ENCODE assay signal across 11 mouse cellular contexts in genomic region chr16:34957487-34958230, GRCm38 (mm10).
A peak's percentile ranks its signal among the peaks of the same experiment; 100 is the strongest.
DNase-seq lines count a peak whose midpoint lies in the region; ATAC-seq and TF ChIP-seq lines count a peak whose summit lies in the region.
"Had no signal": no experiment of that assay in that cellular context is flagged by ENCODE, and none has a peak within 500 bp of the region (broad histone marks: within the 10 kb centered on the region; RNA-seq: fewer than 3 reads in every experiment).

No protein-coding gene starts in this region.

- H3K27ac ChIP-seq in kidney, embryonic 15.5 days = peak overlapping the region; percentile 86
- peak overlapping the region; percentile 61 for H3K27ac ChIP-seq in embryonic facial prominence, embryonic 15.5 days (replicated peaks)
- H3K27ac ChIP-seq in limb, embryonic 14.5 days (replicated peaks; ENCODE audit: low read depth, low read length) = no peak overlapping the region; the same call in 1 of the 2 replicates
- H3K27ac ChIP-seq: forebrain, embryonic 13.5 days; midbrain, embryonic 12.5 days had no signal

- no peak overlapping the region for H3K4me3 ChIP-seq in kidney, embryonic 15.5 days (replicated peaks)
- no peak overlapping the region for H3K4me3 ChIP-seq in embryonic facial prominence, embryonic 15.5 days (replicated peaks)
- no peak overlapping the region for H3K4me3 ChIP-seq in limb, embryonic 14.5 days (replicated peaks; ENCODE audit: low read length)
- H3K4me3 ChIP-seq: forebrain, embryonic 13.5 days; midbrain, embryonic 12.5 days had no signal

- H3K36me3 ChIP-seq in kidney, embryonic 15.5 days = peaks cover 29% of the 10 kb centered on the region
- 0 out of 2 replicates have a peak, but pooled peaks cover 6% of the 10 kb centered on the region for H3K36me3 ChIP-seq in embryonic facial prominence, embryonic 15.5 days
- no peaks in the 10 kb centered on the region for H3K36me3 ChIP-seq in limb, embryonic 14.5 days (ENCODE audit: control insufficient read depth, insufficient read depth, low read length)
- H3K36me3 ChIP-seq: midbrain, embryonic 12.5 days had no signal

- peaks cover 57% of the 10 kb centered on the region for H3K4me1 ChIP-seq in kidney, embryonic 15.5 days
- H3K4me1 ChIP-seq in embryonic facial prominence, embryonic 15.5 days = peaks cover 37% of the 10 kb centered on the region
- H3K4me1 ChIP-seq in limb, embryonic 14.5 days (ENCODE audit: control insufficient read depth, insufficient read depth, low read length) = peaks cover 48% of the 10 kb centered on the region

- no peak for DNase-seq in kidney, adult 8-10 months
- DNase-seq in adipocyte (ENCODE audit: low spot score) = peak; percentile 16
- no peak for DNase-seq in limb, embryonic 14.5 days (ENCODE audit: low spot score)
- DNase-seq in cerebellum, adult 8-10 months = no peak
- no peak for DNase-seq in testis, postnatal 10 days (ENCODE audit: low spot score)
- DNase-seq in right cerebral cortex, adult 18-20 months = no peak
- DNase-seq: cerebellum, adult 9-11 months had no signal

- 72% methylated on average over 8 of the region's 8 CpGs for WGBS in kidney, embryonic 15.5 days
- 74% methylated on average over 8 of the region's 8 CpGs for WGBS in embryonic facial prominence, embryonic 15.5 days
- 68% methylated on average over 8 of the region's 8 CpGs for WGBS in limb, embryonic 14.5 days

- no peak overlapping the region for H3K9ac ChIP-seq in kidney, embryonic 15.5 days
- H3K9ac ChIP-seq in embryonic facial prominence, embryonic 15.5 days = no peak overlapping the region
- no peak overlapping the region for H3K9ac ChIP-seq in limb, embryonic 14.5 days (ENCODE audit: low read depth, low read length, severe bottlenecking)
- H3K9ac ChIP-seq: forebrain, embryonic 13.5 days; midbrain, embryonic 12.5 days had no signal

- TF ChIP-seq POLR2A in limb, embryonic 14.5 days (IDR thresholded peaks at IDR 0.05; ENCODE audit: borderline replicate concordance, extremely low read depth, insufficient read depth, insufficient read length) = no peak

- no peaks in the 10 kb centered on the region for H3K27me3 ChIP-seq in kidney, embryonic 15.5 days
- no peaks in the 10 kb centered on the region for H3K27me3 ChIP-seq in embryonic facial prominence, embryonic 15.5 days
- no peaks in the 10 kb centered on the region for H3K27me3 ChIP-seq in limb, embryonic 14.5 days (ENCODE audit: control insufficient read depth, insufficient read depth, low read length)
- H3K27me3 ChIP-seq: forebrain, embryonic 13.5 days had no signal

- H3K9me3 ChIP-seq in kidney, embryonic 15.5 days (replicated peaks) = no peaks in the 10 kb centered on the region
- no peaks in the 10 kb centered on the region for H3K9me3 ChIP-seq in embryonic facial prominence, embryonic 15.5 days (replicated peaks)
- peaks cover 3% of the 10 kb centered on the region; the same call in 1 of the 2 replicates for H3K9me3 ChIP-seq in limb, embryonic 14.5 days (ENCODE audit: control insufficient read depth, low read length)

- ATAC-seq in kidney, embryonic 15.5 days (replicated peaks; ENCODE audit: low FRiP score) = no peak; the same call in 1 of the 2 replicates
- ATAC-seq in embryonic facial prominence, embryonic 15.5 days (ENCODE audit: insufficient number of reproducible peaks, low FRiP score, low TSS enrichment, low read depth) = no peak
- ATAC-seq in limb, embryonic 14.5 days (ENCODE audit: low FRiP score, low read depth) = 0 out of 2 replicates have a peak, but pooled peaks have one; percentile 27

- no peak overlapping the region for H3K4me2 ChIP-seq in kidney, embryonic 15.5 days
- no peak overlapping the region for H3K4me2 ChIP-seq in embryonic facial prominence, embryonic 15.5 days (replicated peaks)
- no peak overlapping the region for H3K4me2 ChIP-seq in limb, embryonic 14.5 days (replicated peaks; ENCODE audit: low read depth, low read length, severe bottlenecking)
- H3K4me2 ChIP-seq: forebrain, embryonic 13.5 days; midbrain, embryonic 12.5 days had no signal
